In the genomic region with DNA sequence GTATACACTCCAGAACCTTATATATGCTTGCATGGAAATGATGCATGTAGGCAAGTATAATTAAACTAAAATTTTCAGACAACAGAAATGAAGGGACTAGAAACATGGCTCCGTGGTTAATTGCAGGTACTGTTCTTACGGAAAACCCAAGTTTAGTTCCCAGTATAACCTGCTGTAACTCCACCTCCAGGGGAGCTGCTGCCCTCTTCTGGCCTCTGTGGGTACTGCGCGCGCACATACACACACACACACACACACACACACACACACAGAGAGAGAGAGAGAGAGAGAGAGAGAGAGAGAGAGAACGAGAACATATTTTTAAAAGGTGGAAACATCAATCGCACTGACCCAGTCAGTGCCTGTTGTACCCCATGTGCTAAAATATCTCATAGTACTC, we compare ENCODE assay signal across 1 mouse cellular context.
TF ChIP-seq lines count a peak whose summit lies in the region.

No protein-coding gene starts in this region.

TF ChIP-seq in MEL, 35 proteins besides CTCF, POLR2A, EP300 and RAD21:
- no peak for TF ChIP-seq SIN3A (IDR thresholded peaks at IDR 0.05; ENCODE audit: low read length)
- no peak for TF ChIP-seq MXI1 (IDR thresholded peaks at IDR 0.05; ENCODE audit: low read depth, low read length)
- no peak for TF ChIP-seq ETS1 (IDR thresholded peaks at IDR 0.05; ENCODE audit: low read depth, low read length)
- no peak for TF ChIP-seq USF1 (IDR thresholded peaks at IDR 0.05; ENCODE audit: low read depth, low read length)
- TF ChIP-seq MYB (IDR thresholded peaks at IDR 0.05; ENCODE audit: low read depth, low read length) = no peak
- TF ChIP-seq MAFK (IDR thresholded peaks at IDR 0.05; ENCODE audit: borderline replicate concordance, low read depth, low read length) = no peak
TF ChIP-seq in MEL: peak in this region for 0.
